Comparison of ENCODE assay signal across 9 mouse cellular contexts in the genomic region with DNA sequence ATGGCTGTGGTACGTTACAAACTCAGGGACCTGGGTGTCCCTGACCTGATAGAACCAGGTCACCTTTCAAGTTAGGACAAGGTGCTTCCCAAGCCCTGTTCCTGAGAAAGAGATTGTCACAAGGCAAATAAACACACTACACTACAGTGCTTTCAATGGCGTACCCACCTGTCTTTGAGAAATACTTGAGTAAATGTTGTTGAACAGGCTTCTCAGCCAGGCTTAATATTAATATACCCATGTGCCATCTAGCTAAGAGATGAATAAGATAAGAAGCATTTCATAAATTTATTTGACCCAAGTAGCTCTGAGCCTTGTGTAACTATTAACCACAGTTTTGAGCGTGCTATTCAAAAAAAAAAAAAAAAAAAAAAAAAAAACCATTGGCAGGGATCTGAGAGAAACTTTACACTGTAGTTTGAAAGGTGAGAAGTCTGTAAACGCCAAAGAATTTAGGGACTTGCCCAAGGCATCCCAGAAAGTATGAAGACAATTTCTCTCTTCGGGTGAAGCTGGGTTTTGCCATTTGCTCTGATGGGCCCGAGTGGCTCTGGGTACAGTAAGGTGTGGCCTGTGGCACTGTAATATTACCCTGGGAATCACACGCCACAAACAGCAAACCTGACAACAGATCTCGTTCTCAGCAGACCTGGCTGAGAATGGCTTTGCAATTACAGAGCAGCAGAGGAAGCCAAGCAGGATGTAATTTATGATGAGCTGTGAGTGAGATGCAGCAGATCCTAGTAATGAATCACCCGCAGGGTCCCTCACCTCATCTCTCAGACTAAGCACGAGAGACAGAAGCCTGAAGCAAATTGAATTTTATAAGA.
A peak's percentile ranks its signal among the peaks of the same experiment; 100 is the strongest.
DNase-seq lines count a peak whose midpoint lies in the region; ATAC-seq lines count a peak whose summit lies in the region.
"Had no signal": no experiment of that assay in that cellular context is flagged by ENCODE, and none has a peak within 500 bp of the region (broad histone marks: within the 10 kb centered on the region; RNA-seq: fewer than 3 reads in every experiment).

No protein-coding gene starts in this region.

- no peaks in the 10 kb centered on the region for H3K9me3 ChIP-seq in kidney, embryonic 16.5 days (ENCODE audit: low read length)
- H3K9me3 ChIP-seq: megakaryocyte, embryonic 14.5 days had no signal

- ATAC-seq in cerebellum, adult (ENCODE audit: insufficient number of reproducible peaks, low FRiP score, low TSS enrichment) = 0 out of 2 replicates have a peak, but pooled peaks have one; percentile 32
- ATAC-seq in kidney, embryonic 16.5 days (ENCODE audit: low FRiP score, low TSS enrichment) = 0 out of 2 replicates have a peak, but pooled peaks have one; percentile 49

- peak overlapping the region; percentile 78 for H3K27ac ChIP-seq in kidney, embryonic 16.5 days (ENCODE audit: low read length)

- H3K4me2 ChIP-seq in kidney, embryonic 16.5 days (replicated peaks; ENCODE audit: low read depth, low read length) = no peak overlapping the region

- WGBS in kidney, embryonic 16.5 days = 32% methylated on average over 10 of the region's 10 CpGs

- H3K4me1 ChIP-seq in kidney, embryonic 16.5 days (ENCODE audit: insufficient read depth, low read length) = peaks cover 19% of the 10 kb centered on the region
- H3K4me1 ChIP-seq: megakaryocyte, embryonic 14.5 days had no signal

- H3K36me3 ChIP-seq in kidney, embryonic 16.5 days (ENCODE audit: insufficient read depth, low read length) = no peaks in the 10 kb centered on the region

- no peaks in the 10 kb centered on the region for H3K27me3 ChIP-seq in kidney, embryonic 16.5 days (ENCODE audit: insufficient read depth, low read length)

- H3K9ac ChIP-seq in kidney, embryonic 16.5 days (replicated peaks; ENCODE audit: low read length) = no peak overlapping the region

- no peak overlapping the region for H3K4me3 ChIP-seq in kidney, embryonic 16.5 days (ENCODE audit: low read length)
- H3K4me3 ChIP-seq: megakaryocyte, embryonic 14.5 days had no signal

- no peak for DNase-seq in cerebellum, adult 8-10 months
- no peak for DNase-seq in kidney, adult 8-10 months
- peak; percentile 54 to 58 for DNase-seq in cerebellum, postnatal 10 days
- peak; percentile 59 for DNase-seq in mesoderm, embryonic 11.5 days (ENCODE audit: low read depth, low spot score)
- no peak for DNase-seq in embryo, embryonic 9.5 days (ENCODE audit: extremely low spot score)
- no peak for DNase-seq in adrenal gland, adult (ENCODE audit: inconsistent age in 2 of 2, low spot score in 1 of 2)

Comparison
In these comparisons a context has a peak if more than half of its experiments do, and no peak if none do; other contexts are left out.
1. DNase-seq: peak in cerebellum, postnatal 10 days (2 of 2) and mesoderm, embryonic 11.5 days (single experiment); none in cerebellum, adult 8-10 months (single experiment), kidney, adult 8-10 months (0 of 2), embryo, embryonic 9.5 days (single experiment) and adrenal gland, adult (0 of 2).